Mouse (Mus musculus) cerebellum, adult 8-10 months (tissue): Measurements from ENCODE around the gene Nid2.

Experiments used
- DNase-seq: peaks from one replicate; pipeline ENCODE4 v3.0.0; 2022

The Nid2 gene

GRCm38 (mm10) chr14:19746232-19746631 lies 4.8 kb upstream of the Nid2 start:
- no peak for DNase-seq

GRCm38 (mm10) chr14:19746731-19747130 lies 4.3 kb upstream of the Nid2 start:
- DNase-seq = no peak

- no peak for DNase-seq
These were observed 1.3 kb upstream of the Nid2 start for GRCm38 (mm10) chr14:19749743-19750142.

- no peak for DNase-seq
These were observed 547 bp upstream of the Nid2 start for GRCm38 (mm10) chr14:19750411-19751024.

- DNase-seq = no peak
These were observed 1.2 kb downstream of the Nid2 start for GRCm38 (mm10) chr14:19752276-19752675.

GRCm38 (mm10) chr14:19759277-19760193 lies 8.5 kb downstream of the Nid2 start:
- DNase-seq = no peak

- DNase-seq = no peak
These were observed 9.7 kb downstream of the Nid2 start for GRCm38 (mm10) chr14:19760721-19761120.

GRCm38 (mm10) chr14:19762014-19762413 lies 10.9 kb downstream of the Nid2 start:
- no peak for DNase-seq

GRCm38 (mm10) chr14:19763527-19763926 lies 12.5 kb downstream of the Nid2 start:
- DNase-seq = no peak

GRCm38 (mm10) chr14:19764331-19764730 lies 13.3 kb downstream of the Nid2 start:
- DNase-seq = no peak

- no peak for DNase-seq
These were observed 14.7 kb downstream of the Nid2 start for GRCm38 (mm10) chr14:19765539-19766379.

GRCm38 (mm10) chr14:19766380-19766649 lies 15.2 kb downstream of the Nid2 start:
- no peak for DNase-seq

GRCm38 (mm10) chr14:19768648-19769047 lies 17.6 kb downstream of the Nid2 start:
- DNase-seq = no peak

- no peak for DNase-seq
These were observed 18.6 kb downstream of the Nid2 start for GRCm38 (mm10) chr14:19769441-19770200.

GRCm38 (mm10) chr14:19771173-19771572 lies 20.1 kb downstream of the Nid2 start:
- no peak for DNase-seq

GRCm38 (mm10) chr14:19774036-19774628 lies 23.1 kb downstream of the Nid2 start:
- no peak for DNase-seq

GRCm38 (mm10) chr14:19775491-19775890 lies 24.4 kb downstream of the Nid2 start:
- DNase-seq = no peak

GRCm38 (mm10) chr14:19776179-19776578 lies 25.1 kb downstream of the Nid2 start:
- no peak for DNase-seq

- no peak for DNase-seq
These were observed 25.8 kb downstream of the Nid2 start for GRCm38 (mm10) chr14:19776890-19777289.

- DNase-seq = no peak
These were observed 26.3 kb downstream of the Nid2 start for GRCm38 (mm10) chr14:19777365-19777764.

- DNase-seq = no peak
These were observed 26.9 kb downstream of the Nid2 start for GRCm38 (mm10) chr14:19777945-19778344.

- DNase-seq = no peak
These were observed 34.9 kb downstream of the Nid2 start for GRCm38 (mm10) chr14:19785797-19786588.
